Mouse (Mus musculus) ES-E14 (cell line): ENCODE results near the gene Stau1. TPM values are rescaled to one million over a fixed set of nuclear protein-coding genes. Genes with fewer than 3 reads are reported as not detected.
"Not testable (repeated sequence)": the region's sequence is repeated elsewhere in the genome, so short reads cannot be mapped to it uniquely, and the experiment has no call there.

Experiments
- DNase-seq: peaks from one replicate; pipeline ENCODE4 v3.0.0-alpha.2; 2013; ENCODE audit warnings: low read depth, low spot score
- H3K27ac ChIP-seq: 2 replicates; pipeline ENCODE4 v1.5.1; 2012; ENCODE audit warnings: low read depth, mild to moderate bottlenecking, low read length, moderate library complexity, mixed read lengths; ENCODE audit not compliant: poor library complexity, insufficient read depth, severe bottlenecking
- H3K36me3 ChIP-seq: 2 replicates; pipeline ENCODE4 v1.6.1; 2012; ENCODE audit warnings: mild to moderate bottlenecking, low read length, moderate library complexity, mixed read lengths; ENCODE audit not compliant: control insufficient read depth, poor library complexity, insufficient read depth, severe bottlenecking
- H3K4me1 ChIP-seq, 2 experiments: fragments of 150-350 bp in 1 of 2; sonication (generic) in 1 of 2; 2 replicates each; pipeline ENCODE4 v1.6.1; 2012; ENCODE audit warnings: low read length in 2 of 2, mild to moderate bottlenecking in 1 of 2, mixed read lengths in 1 of 2; ENCODE audit not compliant: control insufficient read depth in 2 of 2, insufficient read depth in 2 of 2, poor library complexity in 1 of 2
- H3K4me3 ChIP-seq, 2 experiments: fragments of 150-350 bp in 1 of 2; sonication (generic) in 1 of 2; 2 replicates each; pipeline ENCODE4 v1.5.1; 2012; ENCODE audit warnings: low read length in 2 of 2, low read depth in 1 of 2, mild to moderate bottlenecking in 1 of 2, mixed read lengths in 1 of 2; ENCODE audit not compliant: insufficient read depth in 1 of 2, poor library complexity in 1 of 2, severe bottlenecking in 1 of 2
- H3K9ac ChIP-seq: 2 replicates; pipeline ENCODE4 v1.6.1; 2012; ENCODE audit warnings: low read depth, mild to moderate bottlenecking, low read length, mixed read lengths; ENCODE audit not compliant: poor library complexity, insufficient read depth, severe bottlenecking
- H3K9me3 ChIP-seq: fragments of 150-350 bp; sonication (generic); 2 replicates; pipeline ENCODE4 v1.6.1; 2012; ENCODE audit warnings: low read depth, mild to moderate bottlenecking, low read length; ENCODE audit not compliant: control insufficient read depth, insufficient read depth
- CHD2 ChIP-seq: IDR thresholded peaks from 2 replicates; pipeline ENCODE4 v1.6.1; 2014; ENCODE audit warnings: mild to moderate bottlenecking, low read depth, low read length, inconsistent platforms
- HCFC1 ChIP-seq: IDR thresholded peaks from 2 replicates; pipeline ENCODE4 v1.6.1; 2012; ENCODE audit warnings: low read length, inconsistent platforms, borderline replicate concordance; ENCODE audit not compliant: insufficient read depth
- MAFK ChIP-seq: IDR thresholded peaks from 2 replicates; pipeline ENCODE4 v1.6.1; 2014; ENCODE audit warnings: mild to moderate bottlenecking, low read depth, low read length, inconsistent platforms; ENCODE audit not compliant: insufficient read depth
- ZC3H11A ChIP-seq: IDR thresholded peaks from 2 replicates; pipeline ENCODE4 v1.6.1; 2012; ENCODE audit warnings: low read depth, mild to moderate bottlenecking, inconsistent platforms, low read length, borderline replicate concordance
- ZNF384 ChIP-seq: IDR thresholded peaks from 2 replicates; pipeline ENCODE4 v1.6.1; 2012; ENCODE audit warnings: low read depth, low read length, inconsistent platforms
- in situ Hi-C, 2 experiments: fragments of 600-800 bp; cut with MboI; formaldehyde crosslinking; loops; one replicate each; pipeline ENCODE4 v1.15.1; 2025; ENCODE audit warnings: low sequenced_read_pairs in 2 of 2, inconsistent platforms in 1 of 2; ENCODE audit not compliant: unreplicated experiment in 2 of 2
- total RNA-seq: library from RNA; depleted of rRNA; stranded (reverse); fragments of 300-350 nt; gene quantifications from 2 replicates; pipeline ENCODE4 v1.2.3, GENCODE M21; 2012

Stau1 gene
- total RNA-seq, 1 experiment, result 24.1 TPM

- Histone ChIP-seq H3K4me1 (peaks cover 3 to 6% of the 10 kb centered on the region in 2 experiments; a peak in 3 of 4 replicates), H3K4me3 (peak overlapping the region; percentile 91 to 94), H3K9me3 (no peaks in the 10 kb centered on the region), H3K36me3 (peaks cover 22% of the 10 kb centered on the region), H3K27ac (peak overlapping the region; percentile 64), H3K9ac (peak overlapping the region; percentile 97)
- no peak for DNase-seq
- in situ Hi-C loops, result no loop called here
- TF ChIP-seq ZC3H11A, result no peak
- no peak for TF ChIP-seq MAFK
- TF ChIP-seq CHD2, result no peak
- TF ChIP-seq ZNF384, result no peak
- TF ChIP-seq HCFC1, result no peak
These were observed 19.3 kb upstream of the Stau1 start for GRCm38 (mm10) chr2:167015382-167015718.

GRCm38 (mm10) chr2:167014702-167015381, 18.7 kb upstream of the Stau1 start, which contains the start of gene Ddx27:
Gene Ddx27 (plus strand): TSS chr2:167015193.
- TF ChIP-seq ZNF384, result no peak
- peak; percentile 81 for TF ChIP-seq HCFC1
- no peak for TF ChIP-seq CHD2
- TF ChIP-seq MAFK, result no peak
- Histone ChIP-seq H3K36me3 (peaks cover 16% of the 10 kb centered on the region), H3K9me3 (no peaks in the 10 kb centered on the region), H3K4me3 (peak within 1 kb of the TSS; percentile 91 to 94), H3K9ac (peak within 1 kb of the TSS; percentile 97), H3K4me1 (peaks cover 3 to 6% of the 10 kb centered on the region in 2 experiments; a peak in 3 of 4 replicates), H3K27ac (peak within 1 kb of the TSS; percentile 64)
- peak; percentile 80 for DNase-seq
- in situ Hi-C loops, result no loop called here

GRCm38 (mm10) chr2:167010546-167010945, 14.4 kb upstream of the Stau1 start:
- H3K27ac ChIP-seq, result no peak overlapping the region
- no peak overlapping the region for H3K4me3 ChIP-seq
- no peaks in the 10 kb centered on the region for H3K36me3 ChIP-seq
- no peak for DNase-seq
- H3K4me1 ChIP-seq, result no peaks in the 10 kb centered on the region
- no peaks in the 10 kb centered on the region for H3K9me3 ChIP-seq
- H3K9ac ChIP-seq, result no peak overlapping the region
- in situ Hi-C loops, result no loop called here
- TF ChIP-seq CHD2 (no peak), ZC3H11A (no peak), MAFK (no peak), ZNF384 (no peak)

GRCm38 (mm10) chr2:167009483-167009882, 13.4 kb upstream of the Stau1 start:
- Histone ChIP-seq H3K4me3 (no peak overlapping the region), H3K36me3 (no peaks in the 10 kb centered on the region), H3K9ac (no peak overlapping the region), H3K27ac (no peak overlapping the region), H3K4me1 (no peaks in the 10 kb centered on the region), H3K9me3 (no peaks in the 10 kb centered on the region)
- DNase-seq, result no peak
- in situ Hi-C loops, result no loop called here
- TF ChIP-seq HCFC1 (no peak), ZC3H11A (no peak), MAFK (no peak), CHD2 (no peak), ZNF384 (no peak)

- H3K9ac ChIP-seq, H3K4me3 ChIP-seq, H3K9me3 ChIP-seq, in situ Hi-C loops, DNase-seq, H3K27ac ChIP-seq, H3K36me3 ChIP-seq, H3K4me1 ChIP-seq: not testable (repeated sequence)
These were observed 11.5 kb upstream of the Stau1 start for GRCm38 (mm10) chr2:167007565-167007964.
